ENCODE assay signal across 36 mouse cellular contexts in the genomic region with DNA sequence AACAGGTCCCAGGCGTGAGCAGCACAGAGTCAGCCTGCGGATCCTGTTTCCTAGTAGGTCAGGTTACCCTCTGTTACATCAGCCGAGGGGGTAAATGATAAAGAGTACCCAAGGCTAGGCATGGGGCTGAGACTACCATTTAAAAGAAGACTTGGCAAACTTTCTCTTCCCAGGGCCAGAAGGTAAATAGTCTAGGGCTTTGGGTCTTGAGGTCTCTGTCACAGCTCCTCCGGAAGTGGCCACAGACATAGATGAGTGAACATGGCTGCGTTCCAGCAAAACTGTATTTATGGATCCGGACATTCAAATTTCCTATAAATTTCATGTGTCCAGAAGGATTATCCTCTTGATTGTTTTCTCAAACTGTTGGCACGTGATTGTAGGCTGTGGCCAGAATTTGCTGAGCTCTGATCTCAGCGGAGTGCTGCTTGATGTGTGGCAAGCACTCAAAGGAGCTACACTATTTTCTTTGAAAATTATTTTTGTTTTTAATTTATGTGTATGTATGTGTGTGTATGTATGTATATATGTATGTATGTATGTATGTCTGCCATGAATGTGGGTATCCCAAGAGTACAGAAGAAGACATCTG. TPM values are rescaled to one million over a fixed set of nuclear protein-coding genes. Genes with fewer than 3 reads are reported as not detected.
"Had no signal": no experiment of that assay in that cellular context is flagged by ENCODE, and none has a peak within 500 bp of the region (broad histone marks: within the 10 kb centered on the region; RNA-seq: fewer than 3 reads in every experiment).

No protein-coding gene starts in this region.

- H3K4me2 ChIP-seq: heart, embryonic 11.5 days; heart, embryonic 12.5 days; heart, embryonic 13.5 days; heart, embryonic 15.5 days; hindbrain, embryonic 12.5 days; hindbrain, embryonic 13.5 days; hindbrain, embryonic 14.5 days; hindbrain, embryonic 15.5 days; intestine, embryonic 15.5 days; kidney, embryonic 15.5 days had no signal

- H3K36me3 ChIP-seq: heart, embryonic 10.5 days; heart, embryonic 12.5 days; heart, embryonic 13.5 days; heart, embryonic 15.5 days; hindbrain, embryonic 10.5 days; hindbrain, embryonic 12.5 days; hindbrain, embryonic 13.5 days; hindbrain, embryonic 15.5 days; intestine, embryonic 15.5 days; kidney, embryonic 15.5 days had no signal

- ATAC-seq: hindbrain, embryonic 16.5 days; hindbrain, postnatal 0 days; inflammation-experienced regulatory T-cells, adult 6 months; intestine, embryonic 15.5 days; intestine, embryonic 16.5 days; intestine, postnatal 0 days had no signal

- H3K9me3 ChIP-seq: heart, embryonic 10.5 days; heart, embryonic 12.5 days; heart, embryonic 13.5 days; heart, embryonic 15.5 days; hindbrain, embryonic 10.5 days; hindbrain, embryonic 12.5 days; hindbrain, embryonic 13.5 days; hindbrain, embryonic 15.5 days; intestine, embryonic 15.5 days; kidney, embryonic 15.5 days had no signal

- H3K4me3 ChIP-seq: heart, adult 2 months; heart, embryonic 10.5 days; heart, embryonic 12.5 days; heart, embryonic 13.5 days; heart, embryonic 15.5 days; hindbrain, embryonic 10.5 days; hindbrain, embryonic 12.5 days; hindbrain, embryonic 13.5 days; hindbrain, embryonic 15.5 days; intestine, embryonic 15.5 days; kidney, embryonic 15.5 days; layer of hippocampus, adult 2 months had no signal

- H3K9ac ChIP-seq: heart, embryonic 12.5 days; heart, embryonic 13.5 days; heart, embryonic 15.5 days; hindbrain, embryonic 12.5 days; hindbrain, embryonic 13.5 days; hindbrain, embryonic 14.5 days; hindbrain, embryonic 15.5 days; intestine, embryonic 15.5 days; kidney, embryonic 15.5 days had no signal

- H3K27me3 ChIP-seq: hindbrain, embryonic 15.5 days had no signal

- DNase-seq: heart, adult 18-20 months; heart, adult 2 months; heart, postnatal 10 days; heart, postnatal 14 days; heart, postnatal 36 days; kidney, adult 11 months; kidney, adult 18-20 months; kidney, adult 2 months; kidney, adult 8-10 months; kidney, adult 9 months; kidney, postnatal 10 days; kidney, postnatal 14 days; kidney, postnatal 25 days; kidney, postnatal 36 days; kidney, postnatal 4 days; layer of hippocampus, adult 9-11 months had no signal

- H3K27ac ChIP-seq: heart, adult 2 months; heart, embryonic 10.5 days; heart, embryonic 13.5 days; heart, embryonic 15.5 days; hindbrain, embryonic 10.5 days; hindbrain, embryonic 12.5 days; hindbrain, embryonic 13.5 days; hindbrain, embryonic 14.5 days; hindbrain, embryonic 15.5 days; hindbrain, postnatal 0 days; intestine, embryonic 15.5 days; kidney, embryonic 15.5 days; kidney, postnatal 0 days; layer of hippocampus, adult 2 months had no signal

RNA-seq across cellular contexts. Expression of a gene that starts 20.0 kb away (rescaled TPM):
- total RNA-seq: heart, adult 2 months; hematopoietic stem cell, adult 5-6 weeks had no signal
